ENCODE assay signal across 27 mouse cellular contexts in the genomic region with DNA sequence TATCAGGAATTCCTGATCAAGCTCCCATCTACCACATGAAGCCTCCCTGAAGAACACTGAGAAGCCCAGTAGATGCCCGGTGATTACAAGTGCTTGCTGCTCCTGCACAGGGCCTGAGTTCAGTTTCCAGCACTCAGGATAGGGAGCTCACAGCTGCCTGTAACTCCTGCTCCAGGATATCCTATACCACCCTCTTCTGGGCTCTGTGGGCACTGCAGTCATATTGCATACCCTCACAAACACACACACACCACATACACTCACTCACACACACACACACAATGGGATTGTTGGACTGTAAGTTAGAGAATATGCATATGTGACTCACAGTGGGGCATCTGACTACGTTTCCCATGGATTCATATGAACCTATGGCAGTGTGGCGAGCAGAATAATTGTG. TPM values are rescaled to one million over a fixed set of nuclear protein-coding genes. Genes with fewer than 3 reads are reported as not detected.
DNase-seq lines count a peak whose midpoint lies in the region; ATAC-seq and TF ChIP-seq lines count a peak whose summit lies in the region.
"Had no signal": no experiment of that assay in that cellular context is flagged by ENCODE, and none has a peak within 500 bp of the region (broad histone marks: within the 10 kb centered on the region; RNA-seq: fewer than 3 reads in every experiment).

No protein-coding gene starts in this region.

- no peak for ATAC-seq in hindbrain, postnatal 0 days
- ATAC-seq in liver, embryonic 14.5 days (ENCODE audit: insufficient read depth) = no peak
- no peak for ATAC-seq in liver, embryonic 12.5 days
- no peak for ATAC-seq in stomach, postnatal 0 days (ENCODE audit: low FRiP score, low TSS enrichment)
- ATAC-seq in megakaryocyte, adult 5-6 weeks (ENCODE audit: poor library complexity, severe bottlenecking) = no peak
- ATAC-seq: activated CD4-positive, CD25-positive, alpha-beta regulatory T cell, adult 4 months; midbrain, embryonic 15.5 days had no signal

- DNase-seq in hindbrain, postnatal 0 days (ENCODE audit: low spot score) = no peak
- DNase-seq in hindbrain, embryonic 10.5 days (ENCODE audit: low spot score) = no peak
- no peak for DNase-seq in liver, embryonic 14.5 days (ENCODE audit: low read depth in 3 of 3, low spot score in 3 of 3)
- DNase-seq in thymus, postnatal 4 days = peak; percentile 8
- DNase-seq in thymus, postnatal 10 days (ENCODE audit: low spot score in 2 of 2) = no peak
- DNase-seq in stomach, postnatal 0 days (ENCODE audit: low spot score) = no peak
- DNase-seq: cerebellum, adult 9-11 months; embryo, embryonic 11 days; gastrocnemius, postnatal 25 days; heart, postnatal 14 days; kidney, adult 18-20 months; spleen, adult 18-20 months; thymus, postnatal 14 days had no signal

- no peak overlapping the region for H3K27ac ChIP-seq in hindbrain, postnatal 0 days
- H3K27ac ChIP-seq in hindbrain, embryonic 10.5 days = no peak overlapping the region
- H3K27ac ChIP-seq in liver, embryonic 14.5 days = no peak overlapping the region
- no peak overlapping the region for H3K27ac ChIP-seq in liver, embryonic 12.5 days
- H3K27ac ChIP-seq in stomach, postnatal 0 days (replicated peaks) = no peak overlapping the region
- H3K27ac ChIP-seq: embryonic facial prominence, embryonic 15.5 days; forebrain, embryonic 10.5 days; heart, embryonic 10.5 days; hindbrain, embryonic 14.5 days; limb, embryonic 12.5 days; macrophage; midbrain, embryonic 15.5 days; stomach, embryonic 15.5 days had no signal

- no peaks in the 10 kb centered on the region for H3K9me3 ChIP-seq in hindbrain, postnatal 0 days (ENCODE audit: low read length)
- H3K9me3 ChIP-seq in hindbrain, embryonic 10.5 days = no peaks in the 10 kb centered on the region
- no peaks in the 10 kb centered on the region for H3K9me3 ChIP-seq in liver, embryonic 14.5 days (ENCODE audit: control insufficient read depth, low read length)
- 0 out of 2 replicates have a peak, but pooled peaks cover 9% of the 10 kb centered on the region for H3K9me3 ChIP-seq in liver, embryonic 12.5 days (replicated peaks)
- no peaks in the 10 kb centered on the region for H3K9me3 ChIP-seq in stomach, postnatal 0 days (ENCODE audit: control insufficient read depth, low read length)
- H3K9me3 ChIP-seq: embryonic facial prominence, embryonic 15.5 days; forebrain, embryonic 10.5 days; heart, embryonic 10.5 days; limb, embryonic 12.5 days; midbrain, embryonic 15.5 days; stomach, embryonic 15.5 days had no signal

- no peaks in the 10 kb centered on the region for H3K4me1 ChIP-seq in hindbrain, postnatal 0 days (ENCODE audit: insufficient read depth, low read length)
- H3K4me1 ChIP-seq in hindbrain, embryonic 10.5 days (replicated peaks) = peaks cover 9% of the 10 kb centered on the region; the same call in 1 of the 2 replicates
- H3K4me1 ChIP-seq in liver, embryonic 14.5 days (replicated peaks; ENCODE audit: control insufficient read depth in 2 of 2, insufficient read depth in 2 of 2, low read length in 1 of 2) = no peaks in the 10 kb centered on the region
- H3K4me1 ChIP-seq in liver, embryonic 12.5 days = no peaks in the 10 kb centered on the region
- H3K4me1 ChIP-seq in stomach, postnatal 0 days (replicated peaks; ENCODE audit: control insufficient read depth, insufficient read depth) = no peaks in the 10 kb centered on the region
- H3K4me1 ChIP-seq: embryonic facial prominence, embryonic 15.5 days; heart, embryonic 10.5 days; limb, embryonic 12.5 days; stomach, embryonic 15.5 days had no signal

- peak; percentile 45 for TF ChIP-seq CTCF in hindbrain, postnatal 0 days (IDR thresholded peaks at IDR 0.05; ENCODE audit: low read depth)
- 0 out of 2 replicates have a peak, but pooled peaks have one; percentile 15 for TF ChIP-seq CTCF in liver, embryonic 14.5 days (IDR thresholded peaks at IDR 0.05; ENCODE audit: low read depth)
- peak; percentile 43 for TF ChIP-seq CTCF in stomach, postnatal 0 days (IDR thresholded peaks at IDR 0.05; ENCODE audit: low read depth)

- WGBS in hindbrain, postnatal 0 days = 91% methylated on average over 3 of the region's 3 CpGs
- WGBS in hindbrain, embryonic 10.5 days = 91% methylated on average over 3 of the region's 3 CpGs
- WGBS in liver, embryonic 14.5 days (ENCODE audit: insufficient replicate concordance) = 55% methylated on average over 3 of the region's 3 CpGs
- WGBS in liver, embryonic 12.5 days (ENCODE audit: insufficient replicate concordance) = 68% methylated on average over 3 of the region's 3 CpGs
- 88% methylated on average over 3 of the region's 3 CpGs for WGBS in stomach, postnatal 0 days

- H3K36me3 ChIP-seq in hindbrain, postnatal 0 days (ENCODE audit: insufficient read depth, low read length) = no peaks in the 10 kb centered on the region
- H3K36me3 ChIP-seq in hindbrain, embryonic 10.5 days = no peaks in the 10 kb centered on the region
- no peaks in the 10 kb centered on the region for H3K36me3 ChIP-seq in liver, embryonic 14.5 days (replicated peaks; ENCODE audit: control insufficient read depth, insufficient read depth, low read depth)
- no peaks in the 10 kb centered on the region for H3K36me3 ChIP-seq in liver, embryonic 12.5 days
- H3K36me3 ChIP-seq in stomach, postnatal 0 days (ENCODE audit: control insufficient read depth, insufficient read depth, low read length) = no peaks in the 10 kb centered on the region
- H3K36me3 ChIP-seq: embryonic facial prominence, embryonic 15.5 days; forebrain, embryonic 10.5 days; heart, embryonic 10.5 days; limb, embryonic 12.5 days; midbrain, embryonic 15.5 days; stomach, embryonic 15.5 days had no signal

- H3K4me2 ChIP-seq in hindbrain, postnatal 0 days (ENCODE audit: low read depth, low read length) = no peak overlapping the region
- H3K4me2 ChIP-seq in liver, embryonic 14.5 days (ENCODE audit: low read depth) = no peak overlapping the region
- no peak overlapping the region for H3K4me2 ChIP-seq in liver, embryonic 12.5 days
- no peak overlapping the region for H3K4me2 ChIP-seq in stomach, postnatal 0 days (replicated peaks; ENCODE audit: low read depth)
- H3K4me2 ChIP-seq: embryonic facial prominence, embryonic 15.5 days; hindbrain, embryonic 14.5 days; limb, embryonic 12.5 days; midbrain, embryonic 15.5 days; stomach, embryonic 15.5 days had no signal

- H3K27me3 ChIP-seq in hindbrain, postnatal 0 days (ENCODE audit: insufficient read depth, low read length) = no peaks in the 10 kb centered on the region
- no peaks in the 10 kb centered on the region for H3K27me3 ChIP-seq in hindbrain, embryonic 10.5 days (ENCODE audit: insufficient read depth, poor library complexity, severe bottlenecking)
- no peaks in the 10 kb centered on the region for H3K27me3 ChIP-seq in liver, embryonic 14.5 days (ENCODE audit: control insufficient read depth, insufficient read depth, low read length)
- no peaks in the 10 kb centered on the region for H3K27me3 ChIP-seq in liver, embryonic 12.5 days (replicated peaks)
- no peaks in the 10 kb centered on the region for H3K27me3 ChIP-seq in stomach, postnatal 0 days (ENCODE audit: control insufficient read depth, insufficient read depth, low read length)
- H3K27me3 ChIP-seq: embryonic facial prominence, embryonic 15.5 days; limb, embryonic 12.5 days; midbrain, embryonic 15.5 days; stomach, embryonic 15.5 days had no signal

- H3K9ac ChIP-seq in hindbrain, postnatal 0 days (replicated peaks; ENCODE audit: low read length) = no peak overlapping the region
- H3K9ac ChIP-seq in liver, embryonic 14.5 days (replicated peaks) = no peak overlapping the region
- no peak overlapping the region for H3K9ac ChIP-seq in liver, embryonic 12.5 days
- no peak overlapping the region for H3K9ac ChIP-seq in stomach, postnatal 0 days (ENCODE audit: low read length)
- H3K9ac ChIP-seq: embryonic facial prominence, embryonic 15.5 days; hindbrain, embryonic 14.5 days; limb, embryonic 12.5 days; midbrain, embryonic 15.5 days; stomach, embryonic 15.5 days had no signal

- no peak overlapping the region for H3K4me3 ChIP-seq in hindbrain, postnatal 0 days (ENCODE audit: low read length)
- H3K4me3 ChIP-seq in hindbrain, embryonic 10.5 days = no peak overlapping the region
- H3K4me3 ChIP-seq in liver, embryonic 14.5 days (ENCODE audit: insufficient read depth in 1 of 2, low read depth in 2 of 2, low read length in 2 of 2) = no peak overlapping the region
- H3K4me3 ChIP-seq in liver, embryonic 12.5 days = no peak overlapping the region
- no peak overlapping the region for H3K4me3 ChIP-seq in stomach, postnatal 0 days (ENCODE audit: low read depth, low read length)
- H3K4me3 ChIP-seq: embryonic facial prominence, embryonic 15.5 days; forebrain, embryonic 10.5 days; heart, embryonic 10.5 days; limb, embryonic 12.5 days; midbrain, embryonic 15.5 days; stomach, embryonic 15.5 days had no signal

- no peak for TF ChIP-seq EP300 in liver, embryonic 14.5 days (IDR thresholded peaks at IDR 0.05; ENCODE audit: low read depth)
- TF ChIP-seq EP300 in stomach, postnatal 0 days (optimal IDR thresholded peaks at IDR 0.05) = no peak

RNA-seq across cellular contexts. Expression of a gene that starts 55.9 kb away (rescaled TPM):
- 45.8 and 55.1 TPM in 2 replicates for total RNA-seq in hindbrain, postnatal 0 days (2014; rRNA removed)
- 56.3 and 67.0 TPM in 2 replicates for polyA plus RNA-seq in hindbrain, postnatal 0 days (2015; fragmentation: Nextera tagmentation; extraction: Ambion mirVana)
- 0.47 and 0.70 TPM in 2 replicates for polyA plus RNA-seq in hindbrain, embryonic 10.5 days (2016; fragmentation: Nextera tagmentation; extraction: Ambion mirVana)
- under 0.01 and 0.01 TPM in 2 replicates for polyA plus RNA-seq in liver, embryonic 14.5 days (2012; rRNA removed)
- polyA plus RNA-seq in liver, embryonic 14.5 days (2014; fragmentation: Nextera tagmentation; extraction: Ambion mirVana) = not detected in 2 replicates
- 0.26 and 0.28 TPM in 2 replicates for polyA plus RNA-seq in liver, embryonic 12.5 days (2016; fragmentation: Nextera tagmentation; extraction: Ambion mirVana)
- polyA plus RNA-seq in stomach, postnatal 0 days (2015; fragmentation: Nextera tagmentation; extraction: Ambion mirVana) = 0.63 TPM in 1 of 2 replicates, not detected in the other
- total RNA-seq in megakaryocyte, adult 5-6 weeks (2015) = not detected in 2 replicates
- total RNA-seq in megakaryocyte, adult 5-6 weeks (2017) = not detected in 2 replicates
- total RNA-seq: MEL had no signal
- polyA plus RNA-seq: C2C12; liver, embryonic 16.5 days; macrophage had no signal

Comparison
In these comparisons a context has a peak if more than half of its experiments do, and no peak if none do; other contexts are left out.
1. RNA of a gene that starts 55.9 kb away (polyA plus RNA-seq): 56.3 to 67.0 TPM in hindbrain, postnatal 0 days; 0.47 to 0.70 TPM in hindbrain, embryonic 10.5 days, 0.26 to 0.28 TPM in liver, embryonic 12.5 days, 0.63 TPM in stomach, postnatal 0 days and under 0.01 to 0.01 TPM in liver, embryonic 14.5 days; every median in the first group is over 10 times any median in the second.
2. Peak in every context shown above with its lines, with median percentiles within 50 percentile points of each other: CTCF ChIP-seq.